Mouse (Mus musculus): ENCODE data around the gene Polh.

GRCm38 (mm10) chr17:46242993-46243392 is 40.5 kb upstream of the Polh start:
- TF ChIP-seq CTCF (IDR thresholded peaks at IDR 0.05; ENCODE audit: low read depth) = no peak
- TF ChIP-seq EP300 (IDR thresholded peaks at IDR 0.05; ENCODE audit: low read depth) = no peak

Measured in liver, postnatal 0 days (tissue).